Mouse (Mus musculus): ENCODE results near the gene Ube2a.

GRCm38 (mm10) chrX:36902321-36903114, 28.8 kb downstream of the Ube2a start, which contains the start of gene Nkrf:
- TF ChIP-seq CTCF (IDR thresholded peaks at IDR 0.05; ENCODE audit: low read depth, low read length) (no peak), TAL1 (conservative IDR thresholded peaks at IDR 0.05; ENCODE audit: low read depth, low read length) (no peak)

All from G1E (cell line).